Mouse (Mus musculus): Measurements from ENCODE around the gene Polr2b. TPM values are rescaled to one million over a fixed set of nuclear protein-coding genes. Genes with fewer than 3 reads are reported as not detected.

Polr2b gene
- polyA plus RNA-seq, 1 experiment = 60.6 TPM

- DNase-seq (ENCODE audit: low read depth) = no peak
- TF ChIP-seq POLR2A (IDR thresholded peaks at IDR 0.05; ENCODE audit: borderline replicate concordance, extremely low read depth, insufficient read depth, insufficient read length, poor library complexity, severe bottlenecking) (no peak), CTCF (IDR thresholded peaks at IDR 0.05; ENCODE audit: borderline replicate concordance, extremely low read depth, insufficient read depth, insufficient read length) (no peak)
Measured at GRCm38 (mm10) chr5:77381283-77381682, 71.3 kb downstream of the Polr2b start.

DNA sequence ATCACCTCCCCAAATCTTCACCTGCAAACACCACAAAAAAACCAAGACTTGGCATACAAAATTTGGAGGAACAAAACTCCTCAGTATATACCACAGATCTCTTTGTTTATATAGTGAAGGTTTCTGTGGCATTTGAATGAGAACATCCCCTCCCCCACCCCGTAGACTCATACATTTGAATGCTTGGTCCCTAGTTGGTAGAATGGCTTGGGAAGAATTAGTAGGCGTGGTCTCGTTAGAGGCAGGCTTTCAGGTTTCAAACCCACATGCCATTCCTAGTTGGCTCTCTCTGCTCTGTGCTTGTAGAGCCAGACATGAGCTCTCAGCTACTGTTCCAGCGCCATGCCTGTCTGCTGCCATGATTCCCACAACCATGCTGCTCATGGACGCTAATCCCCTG is 71.7 kb downstream of the Polr2b start:
- TF ChIP-seq CTCF (IDR thresholded peaks at IDR 0.05; ENCODE audit: borderline replicate concordance, extremely low read depth, insufficient read depth, insufficient read length) = no peak
- no peak for TF ChIP-seq POLR2A (IDR thresholded peaks at IDR 0.05; ENCODE audit: borderline replicate concordance, extremely low read depth, insufficient read depth, insufficient read length, poor library complexity, severe bottlenecking)
- peak; percentile 24 for DNase-seq (ENCODE audit: low read depth)

DNA sequence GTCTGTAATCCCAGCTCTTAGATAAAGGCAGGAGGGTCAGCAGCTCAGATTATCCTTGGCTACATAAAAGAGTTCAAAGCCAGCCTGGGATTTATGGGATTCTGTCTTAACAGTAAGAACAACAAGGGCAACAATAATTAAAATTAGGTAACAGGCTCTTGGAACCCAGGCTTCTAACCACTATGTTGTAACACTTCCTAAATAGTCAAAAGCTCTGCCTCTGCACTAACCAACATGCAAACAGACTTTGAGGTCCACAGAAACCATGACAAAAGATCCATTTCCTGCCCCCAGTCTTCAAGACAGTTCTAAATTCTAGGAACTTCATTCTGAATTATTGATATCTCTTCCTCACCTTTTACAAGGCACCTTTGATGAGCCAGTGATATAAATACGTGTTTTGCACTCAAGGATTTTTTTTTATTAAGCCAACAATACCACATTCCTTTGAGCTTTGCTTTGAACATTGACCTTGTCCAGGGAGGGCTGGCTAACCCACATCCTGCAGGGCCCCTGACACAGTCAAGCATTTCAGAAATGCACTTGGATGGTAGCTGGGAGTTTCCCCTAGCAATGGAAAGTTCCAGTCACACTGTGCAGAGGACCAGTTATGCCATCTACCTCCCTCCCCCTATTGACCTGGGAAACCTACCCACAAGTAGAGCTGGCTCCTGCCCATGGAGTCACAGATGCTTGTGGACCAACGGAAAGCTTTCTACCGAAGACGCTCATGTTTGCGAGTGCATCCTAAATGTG is 74.0 kb downstream of the Polr2b start:
- no peak for DNase-seq (ENCODE audit: low read depth)
- no peak for TF ChIP-seq POLR2A (IDR thresholded peaks at IDR 0.05; ENCODE audit: borderline replicate concordance, extremely low read depth, insufficient read depth, insufficient read length, poor library complexity, severe bottlenecking)
- no peak for TF ChIP-seq CTCF (IDR thresholded peaks at IDR 0.05; ENCODE audit: borderline replicate concordance, extremely low read depth, insufficient read depth, insufficient read length)

DNA sequence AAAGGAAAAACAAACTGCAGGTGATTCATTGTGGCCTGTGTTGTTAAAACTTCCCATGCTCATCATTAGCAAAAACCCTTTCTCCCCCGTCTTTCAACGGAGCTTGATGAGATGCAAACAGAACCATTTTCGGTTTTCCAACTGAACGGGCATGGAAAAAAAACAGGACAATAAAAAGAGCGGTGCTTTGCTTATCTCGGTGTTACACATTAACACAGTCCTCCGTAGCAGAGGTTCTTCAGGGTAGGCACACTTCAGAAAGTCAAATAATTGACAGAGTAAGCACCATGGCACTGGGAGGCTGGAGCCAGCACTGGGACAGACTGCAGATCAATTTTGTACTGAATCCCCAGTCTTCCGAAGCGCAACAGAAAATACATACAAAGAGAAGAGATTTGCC is 74.8 kb downstream of the Polr2b start:
- DNase-seq (ENCODE audit: low read depth) = no peak
- TF ChIP-seq CTCF (IDR thresholded peaks at IDR 0.05; ENCODE audit: borderline replicate concordance, extremely low read depth, insufficient read depth, insufficient read length) = no peak
- TF ChIP-seq POLR2A (IDR thresholded peaks at IDR 0.05; ENCODE audit: borderline replicate concordance, extremely low read depth, insufficient read depth, insufficient read length, poor library complexity, severe bottlenecking) = no peak

DNA sequence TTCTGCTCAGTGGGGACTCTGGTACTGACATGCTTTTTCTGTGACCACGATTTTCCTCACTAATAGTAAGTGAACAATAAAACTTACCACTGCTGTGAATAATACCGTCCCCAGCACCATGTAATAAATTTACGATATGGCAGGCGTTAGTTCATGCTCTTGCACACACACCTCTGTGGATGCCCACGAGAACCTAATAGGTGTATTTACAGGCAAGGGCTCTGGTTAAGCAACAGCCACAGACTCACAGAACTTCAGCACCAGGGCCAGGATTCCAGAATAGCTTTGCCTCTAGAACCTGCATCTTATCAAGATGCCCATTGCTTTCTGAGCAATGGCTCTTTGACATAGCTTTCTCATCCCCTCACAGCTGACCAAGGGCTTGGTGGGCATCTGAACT is 75.3 kb downstream of the Polr2b start:
- TF ChIP-seq CTCF (IDR thresholded peaks at IDR 0.05; ENCODE audit: borderline replicate concordance, extremely low read depth, insufficient read depth, insufficient read length) (no peak), POLR2A (IDR thresholded peaks at IDR 0.05; ENCODE audit: borderline replicate concordance, extremely low read depth, insufficient read depth, insufficient read length, poor library complexity, severe bottlenecking) (no peak)
- DNase-seq (ENCODE audit: low read depth) = no peak

DNA sequence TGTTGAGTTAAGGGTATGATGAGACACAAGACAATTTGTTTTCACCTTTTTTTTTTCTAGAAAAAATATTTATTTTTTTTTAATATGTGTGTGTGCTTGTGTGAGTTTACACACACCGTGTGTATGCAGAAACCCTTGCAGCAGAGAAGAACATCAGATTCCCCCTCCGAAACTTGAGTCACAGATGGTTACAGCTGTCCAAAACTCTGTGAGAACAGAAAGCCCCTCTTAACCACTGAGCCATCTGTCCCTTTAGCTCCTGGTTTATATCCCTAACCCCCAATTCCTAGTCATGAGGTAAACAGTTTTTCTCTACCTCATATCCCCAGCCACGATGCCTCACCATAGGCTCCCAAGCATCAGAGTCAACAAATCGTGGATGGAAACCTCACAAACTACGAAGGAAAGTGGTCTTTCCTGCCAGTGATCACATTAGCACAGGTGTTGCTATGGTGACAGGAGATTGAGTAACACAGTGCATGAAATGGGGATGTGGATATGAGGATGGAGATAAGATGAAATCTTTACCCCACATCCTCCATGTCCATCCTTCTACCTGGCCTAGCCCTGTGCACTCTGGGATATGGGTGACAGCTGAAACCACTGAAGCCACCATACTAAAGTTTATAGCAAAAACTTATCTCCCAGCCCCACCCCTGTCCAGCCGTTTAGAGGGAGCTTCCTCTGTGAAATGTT is 76.1 kb downstream of the Polr2b start:
- no peak for TF ChIP-seq CTCF (IDR thresholded peaks at IDR 0.05; ENCODE audit: borderline replicate concordance, extremely low read depth, insufficient read depth, insufficient read length)
- no peak for TF ChIP-seq POLR2A (IDR thresholded peaks at IDR 0.05; ENCODE audit: borderline replicate concordance, extremely low read depth, insufficient read depth, insufficient read length, poor library complexity, severe bottlenecking)
- no peak for DNase-seq (ENCODE audit: low read depth)

DNA sequence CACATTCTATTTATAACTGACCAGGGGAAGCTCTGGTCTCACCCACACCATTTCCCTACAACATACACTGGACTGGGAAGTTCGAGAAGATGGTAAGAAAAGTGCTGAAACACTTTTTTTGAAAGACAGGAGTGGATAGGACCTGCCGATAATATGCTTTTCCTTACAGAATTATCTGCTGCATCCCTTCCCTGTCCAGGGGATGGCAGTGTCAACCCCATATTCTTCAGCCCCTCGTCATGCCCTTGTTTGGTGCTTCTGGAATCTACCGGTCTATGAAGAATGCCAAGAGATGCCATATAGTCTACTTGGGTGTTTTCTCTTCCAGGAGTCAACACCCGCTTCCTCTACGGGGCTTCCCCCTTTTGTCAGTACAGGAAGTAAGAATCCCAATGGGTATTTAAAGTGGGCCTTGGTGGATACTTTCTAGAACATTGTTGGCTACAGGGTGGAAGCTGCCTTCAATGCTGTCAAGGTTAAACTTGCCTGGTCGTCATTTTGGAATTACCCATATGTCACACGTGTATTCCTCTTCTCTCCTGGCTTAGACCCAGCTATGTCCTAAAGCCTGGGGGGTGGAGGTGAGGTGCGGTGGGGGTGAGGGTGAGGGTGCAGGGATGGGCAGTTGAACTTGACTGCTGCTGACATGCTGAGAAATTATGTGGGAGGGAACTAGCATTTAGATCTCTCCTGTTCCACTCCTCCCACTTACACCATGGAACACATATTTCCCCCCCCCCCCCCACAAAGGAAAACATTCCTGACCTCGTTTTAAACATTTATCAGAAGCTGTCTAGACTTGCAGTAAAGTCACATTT is 76.9 kb downstream of the Polr2b start:
- no peak for TF ChIP-seq POLR2A (IDR thresholded peaks at IDR 0.05; ENCODE audit: borderline replicate concordance, extremely low read depth, insufficient read depth, insufficient read length, poor library complexity, severe bottlenecking)
- TF ChIP-seq CTCF (IDR thresholded peaks at IDR 0.05; ENCODE audit: borderline replicate concordance, extremely low read depth, insufficient read depth, insufficient read length) = no peak
- DNase-seq (ENCODE audit: low read depth) = no peak

DNA sequence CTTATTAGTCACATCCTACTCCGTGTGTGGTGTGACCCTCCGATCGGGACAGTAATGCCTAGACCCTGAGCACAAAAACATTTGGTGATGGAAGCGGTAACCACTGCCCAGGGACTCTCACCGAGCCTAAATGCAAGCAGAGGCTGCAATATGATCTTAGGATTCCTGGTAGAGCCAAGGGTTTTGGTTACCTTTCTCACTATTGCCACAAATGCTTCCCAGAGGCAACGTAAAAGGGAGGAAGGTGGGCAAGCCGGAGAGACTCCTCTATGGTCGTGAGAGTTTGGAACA is 77.4 kb downstream of the Polr2b start:
- TF ChIP-seq POLR2A (IDR thresholded peaks at IDR 0.05; ENCODE audit: borderline replicate concordance, extremely low read depth, insufficient read depth, insufficient read length, poor library complexity, severe bottlenecking) (no peak), CTCF (IDR thresholded peaks at IDR 0.05; ENCODE audit: borderline replicate concordance, extremely low read depth, insufficient read depth, insufficient read length) (no peak)
- no peak for DNase-seq (ENCODE audit: low read depth)

- no peak for DNase-seq (ENCODE audit: low read depth)
- TF ChIP-seq POLR2A (IDR thresholded peaks at IDR 0.05; ENCODE audit: borderline replicate concordance, extremely low read depth, insufficient read depth, insufficient read length, poor library complexity, severe bottlenecking) = no peak
- TF ChIP-seq CTCF (IDR thresholded peaks at IDR 0.05; ENCODE audit: borderline replicate concordance, extremely low read depth, insufficient read depth, insufficient read length) = no peak
Measured at GRCm38 (mm10) chr5:77388359-77388758, 78.4 kb downstream of the Polr2b start.

- TF ChIP-seq POLR2A (IDR thresholded peaks at IDR 0.05; ENCODE audit: borderline replicate concordance, extremely low read depth, insufficient read depth, insufficient read length, poor library complexity, severe bottlenecking) (no peak), CTCF (IDR thresholded peaks at IDR 0.05; ENCODE audit: borderline replicate concordance, extremely low read depth, insufficient read depth, insufficient read length) (no peak)
- no peak for DNase-seq (ENCODE audit: low read depth)
Measured at GRCm38 (mm10) chr5:77390272-77390671, 80.3 kb downstream of the Polr2b start.

- TF ChIP-seq CTCF (IDR thresholded peaks at IDR 0.05; ENCODE audit: borderline replicate concordance, extremely low read depth, insufficient read depth, insufficient read length) (no peak), POLR2A (IDR thresholded peaks at IDR 0.05; ENCODE audit: borderline replicate concordance, extremely low read depth, insufficient read depth, insufficient read length, poor library complexity, severe bottlenecking) (no peak)
- DNase-seq (ENCODE audit: low read depth) = no peak
Measured at GRCm38 (mm10) chr5:77393094-77393619, 83.2 kb downstream of the Polr2b start.

Data from brain, embryonic 14.5 days (tissue).